Mouse (Mus musculus): Measurements from ENCODE around the gene Slc9a3. TPM values are rescaled to one million over a fixed set of nuclear protein-coding genes. Genes with fewer than 3 reads are reported as not detected.
A peak's percentile ranks its signal among the peaks of the same experiment; 100 is the strongest.

Slc9a3 gene
- total RNA-seq, 2 experiments from 2014 or later, result not detected

- ATAC-seq (ENCODE audit: poor library complexity, severe bottlenecking), result no peak
These were observed 23.0 kb downstream of the Slc9a3 start for GRCm38 (mm10) chr13:74144120-74144884.

GRCm38 (mm10) chr13:74145983-74146622, 24.8 kb downstream of the Slc9a3 start:
- ATAC-seq (ENCODE audit: poor library complexity, severe bottlenecking), result no peak

GRCm38 (mm10) chr13:74147327-74147726, 26.1 kb downstream of the Slc9a3 start:
- no peak for ATAC-seq (ENCODE audit: poor library complexity, severe bottlenecking)

GRCm38 (mm10) chr13:74166348-74167056, 45.2 kb downstream of the Slc9a3 start:
- peak; percentile 73 for ATAC-seq (ENCODE audit: poor library complexity, severe bottlenecking)

GRCm38 (mm10) chr13:74167057-74167413, 45.8 kb downstream of the Slc9a3 start:
- ATAC-seq (ENCODE audit: poor library complexity, severe bottlenecking), result peak; percentile 39

- ATAC-seq (ENCODE audit: poor library complexity, severe bottlenecking), result no peak
These were observed 46.2 kb downstream of the Slc9a3 start for GRCm38 (mm10) chr13:74167492-74167891.

GRCm38 (mm10) chr13:74169446-74170164, 48.3 kb downstream of the Slc9a3 start:
- no peak for ATAC-seq (ENCODE audit: poor library complexity, severe bottlenecking)

GRCm38 (mm10) chr13:74172036-74172435, 50.8 kb downstream of the Slc9a3 start:
- ATAC-seq (ENCODE audit: poor library complexity, severe bottlenecking), result no peak

GRCm38 (mm10) chr13:74183011-74183695, 61.9 kb downstream of the Slc9a3 start:
- no peak for ATAC-seq (ENCODE audit: poor library complexity, severe bottlenecking)

GRCm38 (mm10) chr13:74192613-74193012, 71.4 kb downstream of the Slc9a3 start:
- peak; percentile 79 for ATAC-seq (ENCODE audit: poor library complexity, severe bottlenecking)

GRCm38 (mm10) chr13:74196451-74196850, 75.2 kb downstream of the Slc9a3 start:
- ATAC-seq (ENCODE audit: poor library complexity, severe bottlenecking), result no peak

GRCm38 (mm10) chr13:74208317-74208985, 87.2 kb downstream of the Slc9a3 start, which contains the start of gene Exoc3:
Exoc3 (minus strand) TSS chr13:74208732.
- peak; percentile 98 for ATAC-seq (ENCODE audit: poor library complexity, severe bottlenecking)

- ATAC-seq (ENCODE audit: poor library complexity, severe bottlenecking), result peak; percentile 21
These were observed 87.7 kb downstream of the Slc9a3 start for GRCm38 (mm10) chr13:74208986-74209345.

GRCm38 (mm10) chr13:74218441-74218840, 97.2 kb downstream of the Slc9a3 start:
- no peak for ATAC-seq (ENCODE audit: poor library complexity, severe bottlenecking)

Other genes starting within 250 kb of the Slc9a3 start
- gene Trip13, start 183.7 kb upstream of the Slc9a3 start, total RNA-seq (2015), result 26.9 and 30.8 TPM in 2 replicates
- 18.4 and 23.7 TPM in 2 replicates for gene Trip13, start 183.7 kb upstream of the Slc9a3 start, total RNA-seq (2017)
- gene Brd9, start 183.6 kb upstream of the Slc9a3 start, total RNA-seq (2015), result 58.4 and 67.9 TPM in 2 replicates
- 117 and 154 TPM in 2 replicates for gene Brd9, start 183.6 kb upstream of the Slc9a3 start, total RNA-seq (2017)
- gene Zdhhc11, start 157.6 kb upstream of the Slc9a3 start, total RNA-seq (2015), result not detected in 2 replicates
- gene Zdhhc11, start 157.6 kb upstream of the Slc9a3 start, total RNA-seq (2017), result not detected in 2 replicates
- 0.05 and 0.16 TPM in 2 replicates for gene Tppp, start 112.0 kb upstream of the Slc9a3 start, total RNA-seq (2015)
- gene Tppp, start 112.0 kb upstream of the Slc9a3 start, total RNA-seq (2017), result 0.08 and 0.51 TPM in 2 replicates
- 7.6 and 8.2 TPM in 2 replicates for gene Cep72, start 59.2 kb upstream of the Slc9a3 start, total RNA-seq (2015)
- gene Cep72, start 59.2 kb upstream of the Slc9a3 start, total RNA-seq (2017), result 8.9 and 15.7 TPM in 2 replicates
- 29.4 and 36.1 TPM in 2 replicates for gene Exoc3, start 87.3 kb downstream of the Slc9a3 start, total RNA-seq (2015)
- 51.0 and 52.6 TPM in 2 replicates for gene Exoc3, start 87.3 kb downstream of the Slc9a3 start, total RNA-seq (2017)
- gene Ahrr, start 170.9 kb downstream of the Slc9a3 start, total RNA-seq (2015), result 0.29 and 1.3 TPM in 2 replicates
- gene Ahrr, start 170.9 kb downstream of the Slc9a3 start, total RNA-seq (2017), result 1.1 TPM in 2 replicates
- gene Pdcd6, start 196.1 kb downstream of the Slc9a3 start, total RNA-seq (2015), result 135 and 141 TPM in 2 replicates
- 92.4 and 99.5 TPM in 2 replicates for gene Pdcd6, start 196.1 kb downstream of the Slc9a3 start, total RNA-seq (2017)
- 141 and 145 TPM in 2 replicates for gene Sdha, start 228.8 kb downstream of the Slc9a3 start, total RNA-seq (2015)
- gene Sdha, start 228.8 kb downstream of the Slc9a3 start, total RNA-seq (2017), result 165 and 179 TPM in 2 replicates
- gene Ccdc127, start 228.9 kb downstream of the Slc9a3 start, total RNA-seq (2015), result 18.8 and 26.5 TPM in 2 replicates
- gene Ccdc127, start 228.9 kb downstream of the Slc9a3 start, total RNA-seq (2017), result 30.9 and 54.1 TPM in 2 replicates
- not detected in 2 replicates for gene Lrrc14b, start 242.5 kb downstream of the Slc9a3 start, total RNA-seq (2015)
- not detected in 2 replicates for gene Lrrc14b, start 242.5 kb downstream of the Slc9a3 start, total RNA-seq (2017)

Measured in megakaryocyte, adult 5-6 weeks (primary cell).